Mouse (Mus musculus) urinary bladder, postnatal 0 days (tissue): ENCODE data around the gene Selenbp2. TPM values are rescaled to one million over a fixed set of nuclear protein-coding genes. Genes with fewer than 3 reads are reported as not detected.

Experiments used
- polyA plus RNA-seq: library from polyadenylated mRNA; unstranded; fragments of >200 nt; fragmentation: Nextera tagmentation; extraction: Ambion mirVana; gene quantifications from 2 replicates; pipeline ENCODE4 v1.2.1, GENCODE M21; 2015

The Selenbp2 gene
- polyA plus RNA-seq = 1.2 and 1.9 TPM in 2 replicates

DNA sequence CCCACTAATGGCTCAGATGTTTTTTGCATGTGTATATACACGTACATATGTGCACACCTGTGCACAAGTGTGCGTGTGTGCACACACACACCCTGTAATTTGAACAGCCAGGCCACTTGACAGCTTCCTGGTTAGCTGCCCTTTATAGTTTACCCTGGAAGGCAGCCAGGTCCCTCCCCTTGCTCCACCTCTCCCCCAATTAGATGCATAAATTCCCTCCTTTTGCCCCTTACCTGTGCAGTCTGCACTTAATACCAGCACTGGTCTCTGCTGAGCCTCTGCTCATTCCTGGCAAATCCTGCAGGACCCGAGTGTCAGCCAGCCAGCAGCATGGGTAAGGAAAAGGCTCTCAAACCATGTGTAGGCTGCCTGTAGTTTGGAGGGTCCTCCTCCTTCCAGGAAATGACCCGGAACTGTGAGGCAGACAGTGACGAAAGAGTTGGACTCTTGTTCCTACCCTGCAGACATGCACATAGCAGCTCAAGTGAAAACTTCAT lies at the start of gene Selenbp2:
Gene Selenbp2, plus strand, starts transcription at position 228 of the 497 bp plus-strand sequence.

DNA sequence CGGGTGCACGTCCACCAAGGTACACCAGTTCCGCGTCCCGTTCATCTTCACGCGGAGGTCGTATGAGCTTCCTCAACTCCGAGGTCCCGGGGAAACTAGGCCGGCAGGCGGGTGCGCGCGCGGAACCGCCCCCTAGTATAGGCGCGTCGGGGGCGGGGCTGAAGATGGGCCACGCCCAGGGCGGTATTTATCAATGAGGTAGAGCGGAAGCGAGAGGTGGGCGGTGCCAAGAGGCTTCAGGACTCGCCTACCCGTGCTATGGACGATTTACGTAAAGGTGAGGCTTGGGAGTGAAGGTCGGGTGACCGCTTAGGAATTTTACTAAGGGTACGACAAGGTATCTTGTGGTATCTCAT lies 34.6 kb upstream of the Selenbp2 start, which contains the start of gene Tuft1:
Gene Tuft1, minus strand, starts transcription at position 133 of the 356 bp plus-strand sequence.

Other genes starting within 250 kb of the Selenbp2 start
- gene Oaz3, start 249.6 kb upstream of the Selenbp2 start, polyA plus RNA-seq = 0.31 TPM in 1 of 2 replicates, not detected in the other
- gene Celf3, start 215.3 kb upstream of the Selenbp2 start, polyA plus RNA-seq = 0.72 and 1.6 TPM in 2 replicates
- 1.7 and 3.4 TPM in 2 replicates for gene Riiad1, start 213.2 kb upstream of the Selenbp2 start, polyA plus RNA-seq
- 21.1 and 22.2 TPM in 2 replicates for gene Snx27, start 110.8 kb upstream of the Selenbp2 start, polyA plus RNA-seq
- gene Gm10972, start 50.4 kb upstream of the Selenbp2 start, polyA plus RNA-seq = not detected in 2 replicates
- 11.1 and 11.2 TPM in 2 replicates for gene Tuft1, start 34.7 kb upstream of the Selenbp2 start, polyA plus RNA-seq
- 16.9 and 17.9 TPM in 2 replicates for gene Cgn, start 92.9 kb downstream of the Selenbp2 start, polyA plus RNA-seq
- gene Pogz, start 144.0 kb downstream of the Selenbp2 start, polyA plus RNA-seq = 6.8 and 7.1 TPM in 2 replicates
- 224 and 256 TPM in 2 replicates for gene Psmb4, start 193.4 kb downstream of the Selenbp2 start, polyA plus RNA-seq
- gene Selenbp1, start 239.5 kb downstream of the Selenbp2 start, polyA plus RNA-seq = 33.3 and 38.8 TPM in 2 replicates